Mouse (Mus musculus): ENCODE data around the gene Atf5.

DNA sequence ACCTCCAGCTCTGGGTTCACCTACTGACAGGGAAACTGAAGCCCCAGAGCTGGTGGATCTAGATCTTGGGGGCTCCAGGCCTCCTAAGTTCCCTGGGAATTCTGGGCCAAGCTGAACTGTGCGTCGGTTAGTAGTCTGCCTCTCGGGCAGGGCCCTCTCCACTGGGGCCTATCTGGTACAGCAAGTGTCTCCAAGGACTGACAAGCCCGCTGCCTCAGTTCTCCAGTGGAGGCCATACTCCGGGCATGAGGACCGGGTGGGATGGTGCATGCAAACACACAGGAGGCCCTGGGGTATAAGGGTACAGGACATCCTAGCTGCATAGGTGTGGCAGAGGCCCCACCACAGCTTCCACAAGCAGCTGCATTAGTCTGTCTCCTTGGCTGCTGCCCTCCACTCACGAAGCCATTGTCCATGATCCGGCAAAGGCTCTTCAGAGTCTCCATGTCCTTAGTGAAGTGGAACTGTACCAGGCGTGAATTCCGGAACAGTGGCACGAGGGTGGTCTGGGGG lies 47.6 kb upstream of the Atf5 start:
- no peak for TF ChIP-seq POLR2A (IDR thresholded peaks at IDR 0.05; ENCODE audit: borderline replicate concordance, extremely low read depth, low read depth, low read length)
- TF ChIP-seq CTCF (IDR thresholded peaks at IDR 0.05; ENCODE audit: insufficient read depth, low read length) = no peak
